Mouse (Mus musculus): ENCODE measurements around the gene Gm10097.

Gm10097 gene

DNA sequence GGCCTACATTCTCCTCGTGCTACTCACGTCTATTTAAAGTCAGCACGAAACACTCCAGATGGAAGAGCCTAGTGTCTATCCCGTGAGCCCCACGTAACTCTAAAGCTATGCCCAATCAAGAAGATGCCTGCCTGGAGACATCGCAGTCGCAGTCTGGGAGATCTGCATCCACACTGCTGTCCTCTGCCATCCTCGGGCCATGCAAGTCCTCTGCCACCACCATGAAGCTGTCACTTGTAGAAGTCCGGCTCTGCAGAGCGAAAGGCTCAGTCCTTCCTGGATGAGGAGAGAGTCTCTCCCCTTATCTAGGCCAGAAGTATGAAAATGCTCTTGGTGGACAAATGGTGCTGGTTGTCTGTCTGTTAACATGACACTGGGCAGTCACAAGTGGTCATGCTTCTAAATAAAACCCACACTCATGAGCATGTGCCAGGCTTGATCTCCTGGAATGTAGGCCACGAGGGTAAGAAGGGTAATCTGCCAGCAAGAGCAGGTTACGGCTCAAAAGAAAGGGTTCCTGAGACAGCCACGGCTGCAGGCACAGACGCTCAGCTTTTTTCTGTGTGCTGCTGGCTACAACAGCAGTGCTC, at the start of gene Gm10097:
Gene Gm10097, plus strand, starts transcription at position 517 of the 590 bp plus-strand sequence.
- no peak for DNase-seq (ENCODE audit: low spot score)

DNA sequence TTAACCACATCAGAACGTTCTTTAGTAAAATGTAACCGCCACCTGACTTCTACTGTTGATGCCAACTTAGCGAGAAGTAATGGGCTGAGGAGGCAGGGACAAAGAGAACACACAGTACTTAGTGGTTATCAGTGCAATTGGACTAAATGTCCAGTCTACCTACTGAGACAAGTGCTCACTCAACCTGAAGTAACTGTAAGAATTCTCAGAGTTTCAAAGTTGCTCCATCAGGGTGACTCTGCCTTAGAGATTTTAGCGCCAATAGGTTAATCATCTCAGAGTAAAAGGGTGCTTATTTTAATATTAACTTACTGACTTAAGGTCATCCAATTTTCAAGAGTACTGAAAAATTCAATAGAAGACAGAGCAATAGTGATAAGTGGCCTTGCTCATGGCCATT, 43.1 kb upstream of the Gm10097 start:
- DNase-seq (ENCODE audit: low spot score) = no peak

DNA sequence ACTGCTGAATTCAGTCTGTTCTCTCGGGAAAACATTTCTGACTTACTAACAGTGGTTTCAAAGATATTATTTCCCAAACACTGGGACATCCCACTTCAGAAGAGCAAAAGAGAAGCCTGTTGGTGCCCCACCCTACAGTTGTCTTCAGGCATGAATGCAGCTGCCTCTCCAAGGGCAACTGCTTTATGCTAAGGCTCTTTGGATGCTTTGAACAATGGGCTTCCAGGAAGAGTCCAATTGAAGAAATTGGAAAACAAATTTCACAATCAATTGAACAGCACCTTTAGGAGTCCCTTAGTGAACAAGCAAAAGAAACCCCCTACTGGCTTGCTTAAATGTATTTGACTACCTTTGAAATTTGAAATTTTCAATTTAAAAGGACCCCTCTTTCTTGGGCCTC, 41.8 kb upstream of the Gm10097 start:
- no peak for DNase-seq (ENCODE audit: low spot score)

DNA sequence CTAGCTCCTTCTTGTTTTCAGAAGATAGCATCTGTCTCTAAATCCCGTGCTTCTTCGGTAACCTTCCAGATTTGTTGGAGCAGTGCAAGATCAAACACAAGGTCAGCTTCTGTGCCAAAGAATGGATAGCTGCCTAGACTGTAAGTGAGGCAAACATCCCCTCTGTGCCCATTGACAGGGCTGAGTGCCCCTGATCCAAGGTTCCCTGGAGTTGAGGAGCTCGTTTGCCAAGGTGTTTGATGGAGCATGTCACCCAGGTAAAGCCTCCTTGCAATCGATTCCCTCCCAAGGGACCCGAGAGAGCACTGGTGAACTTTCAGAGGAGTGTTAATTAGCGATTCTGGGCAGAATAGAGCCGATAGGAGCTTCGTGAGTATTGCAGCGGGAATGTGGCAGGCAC, 40.7 kb upstream of the Gm10097 start:
- DNase-seq (ENCODE audit: low spot score) = no peak

DNA sequence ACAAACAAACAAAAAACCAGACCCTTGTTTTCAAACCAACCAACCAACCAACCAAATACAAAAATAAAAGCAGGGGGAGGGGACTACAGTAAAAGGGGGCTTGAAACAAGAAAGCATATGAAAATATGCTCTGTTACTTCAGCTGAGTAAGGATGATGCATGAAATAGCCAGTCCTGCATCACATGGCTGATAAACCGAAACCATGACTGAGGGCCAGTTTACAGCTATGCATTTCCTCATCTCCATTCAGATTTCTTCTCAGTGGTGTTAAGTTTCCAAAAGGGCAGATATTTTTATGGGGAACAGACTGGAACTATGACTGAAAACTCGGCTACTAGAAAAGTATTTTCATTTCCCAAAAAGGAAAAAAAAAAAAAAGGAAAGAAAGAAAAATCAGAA, 39.8 kb upstream of the Gm10097 start:
- no peak for DNase-seq (ENCODE audit: low spot score)

DNA sequence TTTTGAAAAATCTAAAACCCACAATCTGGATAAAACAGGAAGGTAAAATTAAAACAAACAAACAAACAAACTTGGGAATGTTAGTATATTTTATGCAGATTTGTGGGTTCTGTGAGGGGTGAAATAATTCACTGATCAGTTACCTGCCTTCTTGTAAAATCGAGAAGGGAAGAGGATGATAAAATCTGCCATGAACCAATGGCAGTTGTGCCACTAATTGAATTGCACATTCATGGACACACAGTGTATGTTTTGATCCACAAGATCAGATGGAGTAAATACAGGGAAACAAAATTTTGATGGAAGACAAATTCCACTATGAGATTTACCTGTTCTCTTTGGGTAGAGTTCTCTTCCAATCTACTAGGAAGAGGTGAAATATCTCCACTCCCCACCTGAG, 39.1 kb upstream of the Gm10097 start:
- no peak for DNase-seq (ENCODE audit: low spot score)

DNA sequence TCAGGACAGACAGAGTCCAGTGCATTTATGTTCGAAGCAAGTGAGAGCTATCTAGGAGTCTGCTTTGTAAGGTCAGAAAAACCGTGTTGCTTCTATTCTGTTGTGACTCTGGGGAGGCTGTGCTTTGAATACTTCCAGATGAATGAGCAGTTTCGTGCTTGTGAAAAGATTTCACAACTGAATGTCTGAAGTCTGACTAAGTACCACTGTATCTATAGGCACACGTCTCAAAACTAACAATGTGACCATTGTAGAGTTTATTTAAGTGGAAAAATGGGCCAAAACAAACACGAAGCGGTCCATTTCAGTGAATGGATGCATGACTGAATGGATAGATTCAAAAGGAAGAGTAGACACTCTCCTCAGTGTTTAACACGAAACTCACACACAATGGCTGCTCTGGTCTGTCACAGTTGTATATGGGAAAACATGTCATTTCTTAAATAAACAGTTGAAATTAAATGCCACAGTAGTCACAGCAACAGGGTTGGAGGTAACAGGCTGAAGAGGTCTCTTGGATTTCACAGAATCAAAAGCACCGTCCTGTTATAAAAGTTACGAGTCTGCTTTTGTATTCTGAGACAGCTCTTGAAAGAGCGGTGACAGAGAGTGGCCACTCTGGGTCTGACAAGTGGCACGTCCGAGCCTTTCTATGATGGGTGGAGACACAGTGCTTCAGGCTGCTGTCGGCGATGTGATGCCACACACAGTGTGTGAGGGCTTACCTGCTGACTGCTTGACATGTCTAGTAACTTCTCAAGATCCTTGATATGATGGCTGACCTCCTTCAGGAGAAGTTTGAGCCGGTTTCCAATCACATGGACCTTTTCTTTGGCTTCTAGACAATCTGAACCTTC, 36.6 kb upstream of the Gm10097 start:
- no peak for DNase-seq (ENCODE audit: low spot score)

DNA sequence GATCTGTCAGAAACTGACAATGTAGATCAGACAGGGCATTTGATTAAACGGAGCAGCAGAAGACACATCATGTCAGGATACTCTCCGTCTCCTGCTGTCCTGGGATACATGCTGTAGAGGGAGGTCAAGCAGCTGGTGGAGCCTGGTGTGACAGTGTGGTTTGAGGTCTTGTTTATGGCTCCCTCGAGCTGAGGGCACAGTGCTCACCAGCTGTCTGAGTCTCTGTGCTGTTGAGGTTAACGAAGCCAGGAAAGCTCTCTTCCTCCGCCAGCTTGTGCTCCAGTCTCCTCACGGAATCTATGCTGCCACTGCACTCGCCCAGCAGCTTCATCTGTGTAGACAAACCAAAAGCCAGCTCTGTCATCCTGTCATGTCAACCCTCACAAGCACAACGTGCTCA, 27.7 kb upstream of the Gm10097 start:
- DNase-seq (ENCODE audit: low spot score) = no peak

DNA sequence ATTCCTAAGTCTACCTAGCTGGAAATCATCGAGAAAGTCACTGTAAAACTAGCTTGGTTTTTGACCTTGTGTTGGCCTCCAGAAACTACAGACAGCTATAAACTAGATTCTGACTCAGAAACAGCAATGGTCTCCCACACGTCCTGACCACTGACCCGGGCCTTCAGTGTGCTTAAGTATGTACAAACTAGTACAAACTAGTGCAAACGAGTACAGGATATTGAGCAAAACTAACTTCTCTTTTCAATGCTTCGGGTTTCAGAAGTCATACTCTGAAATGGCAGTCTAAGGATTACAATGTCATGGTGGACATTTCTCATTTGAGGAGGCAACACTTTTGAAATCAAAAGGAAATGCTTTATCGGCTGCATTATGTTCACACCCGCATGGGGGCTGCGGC, 24.5 kb upstream of the Gm10097 start:
- no peak for DNase-seq (ENCODE audit: low spot score)

DNA sequence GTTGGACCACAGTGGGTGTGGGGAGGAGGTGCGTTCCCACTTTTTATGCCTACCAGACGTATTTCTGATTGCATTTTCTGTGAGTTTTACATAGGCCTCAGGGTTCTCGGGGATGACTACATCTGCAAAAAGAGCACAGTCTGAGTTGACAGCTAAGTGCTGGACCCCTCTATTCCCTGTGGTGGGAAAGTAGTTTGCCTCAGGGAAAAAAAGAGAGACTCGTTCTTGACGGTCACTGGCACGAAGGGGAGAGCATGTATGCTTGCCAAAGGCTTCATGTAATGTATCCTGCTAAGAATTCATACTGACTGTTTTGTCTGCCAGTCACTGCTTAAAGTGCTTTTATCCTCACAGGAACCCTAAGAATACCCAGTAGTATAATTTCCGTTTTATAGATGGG, 23.8 kb upstream of the Gm10097 start:
- no peak for DNase-seq (ENCODE audit: low spot score)

DNA sequence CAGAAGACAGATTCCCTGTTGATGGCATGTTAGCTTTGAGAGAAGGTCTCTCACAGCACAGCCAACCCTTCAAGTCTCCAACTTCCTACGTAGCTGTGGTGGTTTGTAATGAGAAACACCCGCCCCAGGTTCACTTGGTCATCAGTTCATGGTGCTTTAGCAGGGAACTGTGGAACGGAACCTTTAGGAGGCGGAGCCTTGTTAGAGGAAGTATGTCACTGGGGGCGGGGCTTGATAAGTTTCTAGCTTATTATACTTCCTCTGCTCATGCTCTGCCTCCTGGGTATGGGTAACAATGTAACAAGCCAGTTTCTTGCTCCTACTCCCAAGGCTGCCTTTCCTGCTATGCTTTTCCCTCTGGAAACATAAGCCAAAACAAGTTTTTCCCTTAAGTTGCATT, 23.3 kb upstream of the Gm10097 start:
- DNase-seq (ENCODE audit: low spot score) = no peak

DNA sequence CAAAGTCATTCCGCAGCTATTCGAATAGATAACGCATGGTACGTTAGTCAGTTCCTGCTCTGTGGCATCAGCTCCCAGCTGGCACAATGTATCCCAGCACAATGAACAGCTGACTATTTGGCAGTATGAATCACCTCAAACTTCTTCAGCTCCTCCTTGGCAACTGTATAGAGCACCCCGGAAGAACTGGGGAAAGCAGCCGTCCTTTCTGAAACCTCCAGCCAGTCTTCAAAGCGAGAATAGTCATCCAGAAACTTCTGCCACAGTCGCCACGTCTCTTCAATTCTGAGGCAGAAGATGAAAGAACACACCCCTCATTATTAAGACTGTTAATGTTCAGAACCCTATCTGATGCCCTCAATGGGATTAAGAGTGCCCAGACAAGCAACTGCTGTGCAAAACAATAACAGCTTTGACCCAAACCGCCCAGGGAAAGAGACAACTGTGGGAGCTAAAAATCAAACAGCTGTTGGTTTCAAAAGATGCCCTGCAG, 12.7 kb upstream of the Gm10097 start:
- no peak for DNase-seq (ENCODE audit: low spot score)

DNA sequence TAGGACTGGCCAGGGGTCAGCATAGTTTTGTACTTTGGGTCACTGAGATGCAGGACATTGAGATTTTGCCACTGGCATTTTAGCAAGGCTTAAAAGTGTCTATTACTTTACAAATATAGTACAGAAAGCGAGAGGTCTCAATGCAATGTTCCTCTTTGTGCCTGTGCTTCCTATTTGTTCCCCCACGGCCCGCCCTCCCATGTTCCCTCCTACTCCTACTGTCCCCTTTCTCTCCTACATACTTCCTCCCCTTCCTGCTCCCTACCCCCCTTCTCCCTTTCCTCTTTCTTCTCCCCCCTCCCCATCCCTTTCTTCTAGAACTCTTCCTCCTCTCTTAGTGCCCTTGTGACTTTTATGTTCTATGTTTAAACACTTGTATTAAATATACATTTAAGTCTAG, 12.1 kb upstream of the Gm10097 start:
- no peak for DNase-seq (ENCODE audit: low spot score)

DNA sequence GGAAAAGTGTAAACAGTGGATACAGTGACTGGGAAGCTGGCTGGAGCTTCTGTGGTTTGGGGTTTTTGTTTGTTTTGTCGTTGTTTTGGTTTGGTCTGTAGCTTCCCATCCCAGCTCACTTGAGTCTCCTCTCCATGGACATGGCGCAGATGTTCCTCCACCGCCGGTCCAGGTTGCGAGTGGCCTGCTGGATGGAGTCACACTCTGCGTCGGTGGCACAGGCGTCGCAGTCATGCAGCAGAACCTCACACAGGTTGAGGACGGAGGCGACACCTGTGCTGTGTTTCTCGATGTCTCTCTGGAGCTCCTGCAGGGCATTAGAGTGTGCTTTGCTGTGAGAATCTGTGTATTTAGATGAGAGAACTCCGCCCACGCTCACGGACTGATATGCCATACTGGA, 11.3 kb upstream of the Gm10097 start:
- DNase-seq (ENCODE audit: low spot score) = no peak

DNA sequence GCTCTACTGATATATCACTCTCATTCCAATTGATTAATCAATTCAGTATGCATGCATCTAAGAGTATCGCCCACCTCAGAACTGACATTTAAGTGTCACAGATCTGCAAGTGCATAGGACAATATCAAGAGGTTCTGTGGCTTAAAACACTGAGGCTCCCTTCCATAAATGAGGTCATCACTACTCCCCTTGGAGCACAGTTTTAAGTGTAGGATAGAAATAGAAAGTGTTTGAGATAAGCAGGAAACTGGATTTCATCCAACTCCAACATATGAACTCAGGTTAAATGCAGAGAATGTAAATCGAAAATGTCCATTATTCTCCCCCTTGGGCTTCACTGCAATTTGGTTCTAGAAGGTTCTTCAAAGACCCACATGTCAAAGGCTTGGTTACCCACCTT, 10.1 kb upstream of the Gm10097 start:
- no peak for DNase-seq (ENCODE audit: low spot score)

DNA sequence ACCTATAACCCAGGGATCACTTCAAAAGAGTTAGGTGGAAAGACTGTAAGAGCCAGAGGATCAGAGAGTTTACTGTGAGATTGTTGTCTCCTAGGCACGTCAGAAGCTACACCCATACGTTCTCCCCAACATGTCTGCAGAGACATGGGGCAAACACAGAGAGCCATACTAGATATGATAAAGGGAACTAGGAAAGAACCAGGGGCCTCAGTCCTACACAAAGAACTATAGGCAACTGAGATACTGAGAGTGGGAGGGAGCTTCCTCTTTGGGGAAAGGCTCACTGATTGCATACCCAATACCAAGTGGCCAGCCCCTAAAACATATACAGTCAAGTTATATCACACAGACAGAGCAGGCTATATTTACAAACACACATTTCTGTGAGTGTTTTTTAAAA, 9.0 kb upstream of the Gm10097 start:
- DNase-seq (ENCODE audit: low spot score) = no peak

DNA sequence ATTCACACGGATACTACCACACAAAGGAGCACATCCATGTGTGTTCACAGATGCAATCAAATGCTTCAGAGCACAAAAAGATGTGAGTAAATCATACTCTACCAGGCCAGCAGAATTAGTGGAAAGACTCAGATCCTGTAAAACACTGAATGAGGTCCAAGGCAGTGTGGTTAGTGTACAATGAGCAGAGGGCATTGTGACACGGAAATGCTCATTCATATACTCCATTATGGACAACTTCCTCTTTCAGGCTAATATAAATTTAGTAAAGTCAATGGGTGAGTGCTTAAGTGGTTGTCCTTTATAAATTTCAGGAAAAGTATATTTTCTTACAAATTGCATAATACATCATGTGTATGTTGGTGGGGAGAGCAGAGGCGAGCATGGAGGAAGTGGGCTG, 1.9 kb upstream of the Gm10097 start:
- no peak for DNase-seq (ENCODE audit: low spot score)

DNA sequence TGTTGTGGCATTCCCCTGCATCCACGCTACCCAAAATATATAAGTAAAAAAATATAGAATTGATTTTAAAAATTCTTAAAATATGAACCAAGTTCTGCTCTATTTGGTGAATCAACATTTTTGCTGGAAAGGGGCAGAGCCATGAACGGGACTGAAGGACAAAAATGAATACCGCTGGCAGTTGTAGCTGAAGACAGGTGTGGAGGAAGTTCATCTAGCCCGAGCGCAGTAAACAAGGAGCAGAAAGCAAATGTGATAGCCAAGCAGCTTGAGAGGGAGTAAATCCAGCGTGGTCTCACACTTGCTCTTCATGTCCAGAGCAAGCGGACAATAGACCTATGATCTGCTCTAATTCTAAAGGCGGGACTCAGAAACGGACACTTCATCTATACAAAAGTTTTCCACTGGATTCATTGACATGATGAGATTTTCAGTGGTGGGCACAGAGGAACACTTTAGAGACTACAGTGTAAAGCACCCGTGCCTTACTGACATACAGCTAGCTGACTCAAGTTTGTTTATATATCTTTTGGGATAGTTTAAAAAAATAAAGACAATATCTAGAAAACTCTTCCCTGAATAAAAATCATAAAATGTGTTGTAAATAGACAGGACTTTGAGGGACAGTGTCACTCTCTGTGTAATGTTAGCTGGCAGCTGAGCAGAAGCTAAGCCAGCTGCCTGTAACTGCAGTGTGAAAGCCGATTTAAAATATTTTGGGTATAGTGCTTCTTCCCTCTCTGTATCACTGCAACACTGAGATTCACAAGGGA, 1.4 kb downstream of the Gm10097 start:
- DNase-seq (ENCODE audit: low spot score) = no peak

DNA sequence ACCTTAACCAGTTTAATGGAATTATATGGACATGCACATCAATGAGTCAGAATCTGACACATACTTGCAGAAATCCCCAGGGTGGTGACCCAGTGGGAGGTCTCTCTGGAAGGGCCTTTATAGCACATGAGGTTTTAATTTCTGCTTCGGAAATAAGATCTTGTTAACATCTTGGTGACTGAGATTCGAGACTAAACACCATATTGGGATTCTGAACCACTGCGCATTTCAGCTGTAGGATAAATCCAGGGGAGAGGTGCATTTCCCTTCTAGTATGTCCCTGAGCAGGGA, 1.9 kb downstream of the Gm10097 start:
- DNase-seq (ENCODE audit: low spot score) = no peak

DNA sequence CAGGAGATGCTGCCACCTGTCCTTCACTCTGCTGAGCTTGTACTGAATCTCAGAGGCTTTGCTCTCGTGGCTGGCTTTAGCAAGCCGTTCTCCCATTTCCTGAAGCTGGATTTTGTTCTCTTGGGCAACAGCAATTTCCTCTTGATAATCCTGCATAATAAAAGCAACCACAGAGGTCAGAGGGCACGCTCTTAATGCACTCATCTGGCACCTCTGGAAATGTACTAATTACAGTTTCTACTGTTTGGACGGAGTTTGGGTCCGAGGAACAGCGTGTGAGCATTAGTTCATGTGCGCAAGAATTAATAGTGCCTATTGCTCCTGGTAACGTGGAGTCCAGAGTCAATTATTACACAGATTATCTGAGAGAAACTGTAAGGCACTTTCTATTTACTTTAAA, 3.1 kb downstream of the Gm10097 start:
- DNase-seq (ENCODE audit: low spot score) = no peak

DNA sequence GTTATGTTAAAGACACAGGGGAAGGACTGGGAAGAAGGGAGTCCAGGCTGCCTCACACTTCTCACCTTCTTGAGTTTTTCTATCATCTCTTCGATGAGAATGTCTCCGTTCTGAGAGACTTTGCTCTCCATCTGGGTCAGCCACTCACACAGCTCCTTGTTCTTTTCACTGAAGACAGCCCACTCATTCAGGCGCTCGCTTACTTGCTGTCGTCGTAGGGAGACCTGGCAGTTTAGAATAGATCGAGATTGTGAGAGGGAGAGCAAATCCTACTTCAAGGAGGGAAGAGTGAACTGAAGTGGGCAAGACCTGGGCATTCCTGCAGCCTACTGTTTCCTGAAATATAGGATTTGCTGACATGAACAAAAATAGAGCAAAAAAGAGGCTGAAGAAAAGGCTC, 6.7 kb downstream of the Gm10097 start:
- DNase-seq (ENCODE audit: low spot score) = no peak

DNA sequence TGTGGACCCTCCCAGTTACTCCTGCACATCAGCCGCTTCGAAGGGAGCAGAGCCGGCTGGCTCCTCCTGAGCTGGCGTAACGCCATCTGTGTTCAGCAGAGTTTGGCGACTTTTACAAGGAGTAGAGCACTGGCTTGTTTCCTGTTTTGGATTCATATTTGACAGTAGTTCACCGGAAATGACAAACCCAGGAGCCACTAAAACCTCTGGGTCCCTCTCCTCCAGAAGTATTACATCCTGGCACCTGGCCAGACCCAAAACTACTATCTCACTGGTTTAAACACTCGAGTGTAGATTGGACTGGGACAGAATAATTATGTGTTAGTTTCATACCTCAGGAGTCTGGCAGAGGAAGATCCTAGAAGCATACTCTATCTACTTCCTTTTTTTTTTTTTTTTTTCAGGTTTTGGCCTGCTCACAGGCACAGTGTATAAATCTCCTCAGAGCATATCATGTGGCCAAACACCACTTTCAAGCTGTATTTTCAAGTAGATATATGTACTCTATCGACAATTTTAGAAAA, 11.0 kb downstream of the Gm10097 start:
- DNase-seq (ENCODE audit: low spot score) = no peak

DNA sequence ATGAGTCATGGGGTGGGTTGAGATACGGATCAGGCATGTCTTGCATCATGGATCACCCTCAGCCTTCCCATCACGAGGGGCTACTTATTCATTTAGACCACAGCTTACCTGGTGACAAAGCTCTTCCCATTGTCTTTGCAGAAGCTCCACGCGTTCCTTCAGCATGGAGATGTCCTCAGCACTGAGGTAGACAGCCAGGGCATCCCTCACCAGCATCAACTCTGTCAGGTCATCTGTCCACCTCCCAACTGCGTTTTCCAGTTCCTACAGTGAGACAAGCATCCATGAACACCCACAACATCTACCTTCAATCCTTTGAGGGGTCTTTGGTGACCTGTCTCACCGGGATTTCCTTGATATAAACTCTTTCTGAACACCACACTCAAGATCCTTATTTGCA, 14.7 kb downstream of the Gm10097 start:
- no peak for DNase-seq (ENCODE audit: low spot score)
